Mouse (Mus musculus) ES-E14 (cell line): Measurements from ENCODE around the gene Rptor. TPM values are rescaled to one million over a fixed set of nuclear protein-coding genes. Genes with fewer than 3 reads are reported as not detected.

ENCODE experiments used
- DNase-seq: peaks from one replicate; pipeline ENCODE4 v3.0.0-alpha.2; 2013; ENCODE audit warnings: low read depth, low spot score
- H3K27ac ChIP-seq: 2 replicates; pipeline ENCODE4 v1.5.1; 2012; ENCODE audit warnings: low read depth, mild to moderate bottlenecking, low read length, moderate library complexity, mixed read lengths; ENCODE audit not compliant: poor library complexity, insufficient read depth, severe bottlenecking
- H3K36me3 ChIP-seq: 2 replicates; pipeline ENCODE4 v1.6.1; 2012; ENCODE audit warnings: mild to moderate bottlenecking, low read length, moderate library complexity, mixed read lengths; ENCODE audit not compliant: control insufficient read depth, poor library complexity, insufficient read depth, severe bottlenecking
- H3K4me1 ChIP-seq, 2 experiments: fragments of 150-350 bp in 1 of 2; sonication (generic) in 1 of 2; 2 replicates each; pipeline ENCODE4 v1.6.1; 2012; ENCODE audit warnings: low read length in 2 of 2, mild to moderate bottlenecking in 1 of 2, mixed read lengths in 1 of 2; ENCODE audit not compliant: control insufficient read depth in 2 of 2, insufficient read depth in 2 of 2, poor library complexity in 1 of 2
- H3K4me3 ChIP-seq, 2 experiments: fragments of 150-350 bp in 1 of 2; sonication (generic) in 1 of 2; 2 replicates each; pipeline ENCODE4 v1.5.1; 2012; ENCODE audit warnings: low read length in 2 of 2, low read depth in 1 of 2, mild to moderate bottlenecking in 1 of 2, mixed read lengths in 1 of 2; ENCODE audit not compliant: insufficient read depth in 1 of 2, poor library complexity in 1 of 2, severe bottlenecking in 1 of 2
- H3K9ac ChIP-seq: 2 replicates; pipeline ENCODE4 v1.6.1; 2012; ENCODE audit warnings: low read depth, mild to moderate bottlenecking, low read length, mixed read lengths; ENCODE audit not compliant: poor library complexity, insufficient read depth, severe bottlenecking
- H3K9me3 ChIP-seq: fragments of 150-350 bp; sonication (generic); 2 replicates; pipeline ENCODE4 v1.6.1; 2012; ENCODE audit warnings: low read depth, mild to moderate bottlenecking, low read length; ENCODE audit not compliant: control insufficient read depth, insufficient read depth
- CHD2 ChIP-seq: IDR thresholded peaks from 2 replicates; pipeline ENCODE4 v1.6.1; 2014; ENCODE audit warnings: mild to moderate bottlenecking, low read depth, low read length, inconsistent platforms
- HCFC1 ChIP-seq: IDR thresholded peaks from 2 replicates; pipeline ENCODE4 v1.6.1; 2012; ENCODE audit warnings: low read length, inconsistent platforms, borderline replicate concordance; ENCODE audit not compliant: insufficient read depth
- MAFK ChIP-seq: IDR thresholded peaks from 2 replicates; pipeline ENCODE4 v1.6.1; 2014; ENCODE audit warnings: mild to moderate bottlenecking, low read depth, low read length, inconsistent platforms; ENCODE audit not compliant: insufficient read depth
- ZC3H11A ChIP-seq: IDR thresholded peaks from 2 replicates; pipeline ENCODE4 v1.6.1; 2012; ENCODE audit warnings: low read depth, mild to moderate bottlenecking, inconsistent platforms, low read length, borderline replicate concordance
- ZNF384 ChIP-seq: IDR thresholded peaks from 2 replicates; pipeline ENCODE4 v1.6.1; 2012; ENCODE audit warnings: low read depth, low read length, inconsistent platforms
- in situ Hi-C, 2 experiments: fragments of 600-800 bp; cut with MboI; formaldehyde crosslinking; loops; one replicate each; pipeline ENCODE4 v1.15.1; 2025; ENCODE audit warnings: low sequenced_read_pairs in 2 of 2, inconsistent platforms in 1 of 2; ENCODE audit not compliant: unreplicated experiment in 2 of 2
- total RNA-seq: library from RNA; depleted of rRNA; stranded (reverse); fragments of 300-350 nt; gene quantifications from 2 replicates; pipeline ENCODE4 v1.2.3, GENCODE M21; 2012

The Rptor gene
- total RNA-seq, 1 experiment = 59.7 TPM

DNA sequence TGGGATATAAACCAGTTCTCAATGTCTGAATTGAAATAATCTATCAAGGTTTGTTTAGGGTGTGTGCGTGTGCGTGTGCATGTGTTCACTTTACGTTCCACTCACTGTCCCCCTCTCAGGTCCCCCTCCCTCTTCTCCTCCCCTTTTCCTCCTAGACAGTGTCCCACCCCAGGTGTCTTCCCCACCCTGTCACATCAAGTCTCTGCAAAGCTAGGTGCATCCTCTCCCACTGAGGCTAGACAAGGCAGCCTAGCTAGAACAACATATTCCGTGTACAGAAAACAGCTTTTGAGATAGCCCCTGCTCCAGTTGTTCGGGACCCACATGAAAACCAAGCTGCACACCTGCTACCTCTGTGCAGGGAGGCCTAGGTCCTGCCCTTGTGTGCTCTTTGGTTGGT is 245.5 kb downstream of the Rptor start:
- H3K4me1 ChIP-seq = no peaks in the 10 kb centered on the region; a peak in 1 of 4 replicates
- H3K27ac ChIP-seq = no peak overlapping the region
- no peaks in the 10 kb centered on the region for H3K9me3 ChIP-seq
- peaks cover 35% of the 10 kb centered on the region; the same call in 1 of the 2 replicates for H3K36me3 ChIP-seq
- in situ Hi-C loops = no loop called here
- H3K4me3 ChIP-seq = no peak overlapping the region
- H3K9ac ChIP-seq = no peak overlapping the region
- no peak for DNase-seq
- no peak for TF ChIP-seq CHD2
- no peak for TF ChIP-seq MAFK
- no peak for TF ChIP-seq ZC3H11A
- no peak for TF ChIP-seq HCFC1
- no peak for TF ChIP-seq ZNF384

DNA sequence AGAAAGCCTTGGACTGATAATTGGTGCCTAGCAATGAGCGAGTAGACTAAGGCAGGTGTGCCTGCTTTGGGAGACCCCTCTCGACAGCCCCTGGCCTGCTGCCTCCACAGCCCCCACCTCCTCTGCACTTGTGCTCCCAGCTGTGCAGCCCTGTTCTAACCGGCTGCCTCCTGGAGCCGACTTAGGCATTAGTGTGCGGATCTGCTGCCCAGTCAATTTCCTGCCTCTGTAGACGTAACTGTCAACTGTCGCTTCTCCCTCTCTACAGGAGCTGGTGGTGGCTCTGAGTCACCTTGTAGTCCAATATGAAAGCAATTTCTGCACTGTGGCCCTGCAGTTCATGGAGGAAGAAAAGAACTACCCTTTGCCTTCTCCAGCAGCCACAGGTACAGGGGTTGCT is 253.3 kb downstream of the Rptor start:
- H3K36me3 ChIP-seq = peaks cover 38% of the 10 kb centered on the region; the same call in 1 of the 2 replicates
- DNase-seq = no peak
- H3K4me1 ChIP-seq = no peaks in the 10 kb centered on the region
- H3K9me3 ChIP-seq = no peaks in the 10 kb centered on the region
- no peak overlapping the region for H3K9ac ChIP-seq
- H3K27ac ChIP-seq = no peak overlapping the region
- H3K4me3 ChIP-seq = no peak overlapping the region
- in situ Hi-C loops = no loop called here
- TF ChIP-seq HCFC1 = no peak
- TF ChIP-seq ZC3H11A = no peak
- TF ChIP-seq MAFK = no peak
- no peak for TF ChIP-seq ZNF384
- no peak for TF ChIP-seq CHD2

DNA sequence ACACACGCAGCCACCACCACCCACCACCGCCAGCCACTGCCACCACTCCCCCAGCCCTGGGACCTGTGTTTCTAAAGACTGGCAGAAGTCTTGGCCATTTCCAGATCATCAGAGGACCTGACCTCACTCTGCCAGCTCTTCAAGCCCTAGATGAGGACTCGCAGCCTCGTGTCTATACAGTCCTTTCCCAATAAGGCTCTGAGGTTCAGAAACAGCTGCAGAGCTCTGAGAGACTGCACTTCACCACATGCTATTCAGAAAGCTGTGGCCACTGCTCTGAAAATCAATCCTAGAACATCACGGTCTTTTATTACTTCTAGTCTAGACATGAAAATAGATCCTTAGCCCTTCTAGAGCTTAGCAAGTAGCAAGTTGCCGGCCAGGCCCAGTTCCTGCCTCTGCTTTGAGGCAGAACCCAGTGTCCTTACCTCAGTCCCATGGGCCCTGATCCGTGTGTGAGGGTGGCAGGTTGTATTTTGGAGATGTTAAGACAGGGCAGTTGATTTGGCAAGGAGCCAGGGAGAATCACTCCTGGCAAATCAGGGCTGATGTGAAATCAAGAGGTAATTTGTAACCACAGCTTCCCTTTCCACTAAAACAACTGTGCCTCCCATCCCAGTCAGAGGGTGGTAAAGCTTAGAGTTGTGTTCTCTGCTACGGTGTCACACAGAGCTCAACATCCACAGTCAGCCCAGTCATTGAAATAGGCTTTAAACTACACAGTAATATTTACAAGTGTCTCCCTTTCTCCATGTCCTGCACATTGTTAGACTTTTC is 260.0 kb downstream of the Rptor start:
- Histone ChIP-seq H3K27ac (no peak overlapping the region), H3K4me1 (no peaks in the 10 kb centered on the region), H3K9ac (no peak overlapping the region), H3K9me3 (no peaks in the 10 kb centered on the region), H3K4me3 (no peak overlapping the region), H3K36me3 (peaks cover 16% of the 10 kb centered on the region; the same call in 1 of the 2 replicates)
- no peak for TF ChIP-seq HCFC1
- no peak for TF ChIP-seq ZNF384
- TF ChIP-seq ZC3H11A = no peak
- TF ChIP-seq MAFK = no peak
- no peak for TF ChIP-seq CHD2
- in situ Hi-C loops = no loop called here
- no peak for DNase-seq

DNA sequence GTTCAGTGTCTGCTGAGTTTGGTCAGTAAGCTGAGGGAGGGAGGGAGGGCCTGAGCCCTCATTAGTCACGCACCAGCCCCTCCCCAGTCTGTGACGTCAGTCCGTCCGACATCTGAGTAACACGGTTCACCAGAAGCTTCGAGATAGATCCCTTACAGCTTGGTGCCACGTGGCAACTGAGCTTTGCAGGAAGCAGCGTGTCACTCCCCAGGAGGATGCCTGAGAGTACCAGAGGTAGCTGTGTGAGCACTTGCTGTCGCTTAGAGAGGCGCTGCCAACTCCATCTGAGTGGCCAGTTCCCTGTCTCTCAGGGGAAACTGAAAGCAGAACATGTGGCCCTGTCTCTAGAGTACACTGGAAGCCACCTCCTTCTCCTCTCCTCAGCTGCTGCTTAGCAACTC is 260.7 kb downstream of the Rptor start:
- no peaks in the 10 kb centered on the region for H3K9me3 ChIP-seq

More for the DNA sequence above, 260.7 kb downstream of the Rptor start:
- Histone ChIP-seq H3K4me3 (no peak overlapping the region), H3K9ac (no peak overlapping the region), H3K36me3 (peaks cover 13% of the 10 kb centered on the region; the same call in 1 of the 2 replicates), H3K27ac (no peak overlapping the region; the same call in 1 of the 2 replicates), H3K4me1 (no peaks in the 10 kb centered on the region)
- TF ChIP-seq ZC3H11A (no peak), HCFC1 (no peak), MAFK (no peak), CHD2 (no peak), ZNF384 (no peak)
- no peak for DNase-seq
- in situ Hi-C loops = no loop called here
